8 mouse cellular contexts compared by ENCODE assay signal in the genomic region with DNA sequence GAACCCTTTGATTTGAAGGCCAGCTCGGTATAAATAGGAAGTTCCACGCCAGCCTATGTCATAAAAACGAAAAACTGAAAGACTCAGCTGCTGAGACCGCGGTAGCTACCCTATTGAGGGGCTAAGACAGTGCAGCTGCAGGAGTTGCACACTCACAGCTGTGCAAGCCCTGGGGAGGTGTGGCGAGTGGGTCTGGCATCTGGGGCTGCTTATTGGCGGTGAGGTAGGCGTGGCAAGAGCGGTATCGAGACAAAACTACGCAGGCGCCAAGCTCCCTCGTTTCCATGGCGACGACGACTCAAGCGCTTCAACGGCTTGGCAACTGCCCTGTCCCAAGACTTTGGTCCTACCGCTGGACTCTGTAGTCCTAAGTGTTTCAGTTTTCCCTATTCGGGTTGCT. TPM values are rescaled to one million over a fixed set of nuclear protein-coding genes. Genes with fewer than 3 reads are reported as not detected.
DNase-seq lines count a peak whose midpoint lies in the region; ATAC-seq and TF ChIP-seq lines count a peak whose summit lies in the region.

A gene (plus strand): TSS at position 273 of the 400 bp plus-strand sequence.

- peaks cover 37% of the 10 kb centered on the region for H3K4me1 ChIP-seq in heart, embryonic 12.5 days (replicated peaks)
- peaks cover 52% of the 10 kb centered on the region for H3K4me1 ChIP-seq in kidney, embryonic 15.5 days
- H3K4me1 ChIP-seq in midbrain, postnatal 0 days (ENCODE audit: insufficient read depth, low read length) = peaks cover 11% of the 10 kb centered on the region; the same call in 1 of the 2 replicates

- H3K9me3 ChIP-seq in heart, embryonic 12.5 days (replicated peaks) = no peaks in the 10 kb centered on the region
- H3K9me3 ChIP-seq in kidney, embryonic 15.5 days (replicated peaks) = no peaks in the 10 kb centered on the region
- no peaks in the 10 kb centered on the region for H3K9me3 ChIP-seq in midbrain, postnatal 0 days (ENCODE audit: low read length)

- H3K36me3 ChIP-seq in heart, embryonic 12.5 days = peaks cover 21% of the 10 kb centered on the region
- peaks cover 24% of the 10 kb centered on the region for H3K36me3 ChIP-seq in kidney, embryonic 15.5 days
- H3K36me3 ChIP-seq in midbrain, postnatal 0 days (ENCODE audit: insufficient read depth, low read length) = peaks cover 14% of the 10 kb centered on the region

- DNase-seq in urinary bladder, adult 18-20 months (ENCODE audit: low spot score in 2 of 2) = peak; percentile 58 to 79
- DNase-seq in urinary bladder, postnatal 10 days (ENCODE audit: low spot score) = no peak
- peak; percentile 82 for DNase-seq in fibroblast of lung, adult 2 months (ENCODE audit: low read depth)
- peak; percentile 89 for DNase-seq in liver
- peak; percentile 95 for DNase-seq in midbrain, postnatal 0 days (ENCODE audit: low spot score)
- DNase-seq in spleen, postnatal 36 days (ENCODE audit: low spot score in 2 of 2) = peak; percentile 82 to 87

- H3K9ac ChIP-seq in heart, embryonic 12.5 days = no peak within 1 kb of the TSS; the same call in 1 of the 2 replicates
- H3K9ac ChIP-seq in kidney, embryonic 15.5 days = no peak within 1 kb of the TSS
- 0 out of 2 replicates have a peak within 1 kb of the TSS, but pooled peaks have one; percentile 19 for H3K9ac ChIP-seq in midbrain, postnatal 0 days (replicated peaks; ENCODE audit: low read length, poor library complexity, severe bottlenecking)

- WGBS in heart, embryonic 12.5 days = 5% methylated on average over 20 of the region's 20 CpGs
- WGBS in kidney, embryonic 15.5 days = 3% methylated on average over 20 of the region's 20 CpGs
- 3% methylated on average over 20 of the region's 20 CpGs for WGBS in midbrain, postnatal 0 days

- peak; percentile 67 for ATAC-seq in heart, embryonic 12.5 days (ENCODE audit: insufficient number of reproducible peaks, low FRiP score)
- ATAC-seq in kidney, embryonic 15.5 days (replicated peaks; ENCODE audit: low FRiP score) = peak; percentile 57
- ATAC-seq in midbrain, postnatal 0 days (ENCODE audit: low FRiP score) = peak; percentile 50

- peaks cover 31% of the 10 kb centered on the region for H3K27me3 ChIP-seq in heart, embryonic 12.5 days (replicated peaks)
- no peaks in the 10 kb centered on the region; the same call in 1 of the 2 replicates for H3K27me3 ChIP-seq in kidney, embryonic 15.5 days
- H3K27me3 ChIP-seq in midbrain, postnatal 0 days (ENCODE audit: insufficient read depth, low read length) = peaks cover 20% of the 10 kb centered on the region

- H3K4me3 ChIP-seq in heart, embryonic 12.5 days = peak within 1 kb of the TSS; percentile 2; the same call in 1 of the 2 replicates
- peak within 1 kb of the TSS; percentile 19 for H3K4me3 ChIP-seq in kidney, embryonic 15.5 days (replicated peaks)
- peak within 1 kb of the TSS; percentile 22 for H3K4me3 ChIP-seq in midbrain, postnatal 0 days (ENCODE audit: low read depth, low read length)

- no peak for TF ChIP-seq CTCF in midbrain, postnatal 0 days (IDR thresholded peaks at IDR 0.05)

- H3K4me2 ChIP-seq in heart, embryonic 12.5 days = peak within 1 kb of the TSS; percentile 49
- H3K4me2 ChIP-seq in kidney, embryonic 15.5 days = peak within 1 kb of the TSS; percentile 54
- H3K4me2 ChIP-seq in midbrain, postnatal 0 days (ENCODE audit: low read depth, low read length, poor library complexity, severe bottlenecking) = peak within 1 kb of the TSS; percentile 57

- H3K27ac ChIP-seq in heart, embryonic 12.5 days (ENCODE audit: poor library complexity, severe bottlenecking) = no peak within 1 kb of the TSS
- H3K27ac ChIP-seq in kidney, embryonic 15.5 days = peak within 1 kb of the TSS; percentile 63
- peak within 1 kb of the TSS; percentile 19; the same call in 1 of the 2 replicates for H3K27ac ChIP-seq in midbrain, postnatal 0 days (ENCODE audit: low read depth, low read length)

RNA-seq across cellular contexts. Expression of the gene that starts here (rescaled TPM):
- polyA plus RNA-seq in heart, embryonic 12.5 days (2016; fragmentation: Nextera tagmentation; extraction: Ambion mirVana) = 0.22 and 0.35 TPM in 2 replicates
- 1.2 and 2.9 TPM in 2 replicates for polyA plus RNA-seq in kidney, embryonic 15.5 days (2015; fragmentation: Nextera tagmentation; extraction: Ambion mirVana)
- 3.3 and 4.2 TPM in 2 replicates for total RNA-seq in midbrain, postnatal 0 days (2014; rRNA removed)
- polyA plus RNA-seq in midbrain, postnatal 0 days (2015; fragmentation: Nextera tagmentation; extraction: Ambion mirVana) = 4.9 and 5.0 TPM in 2 replicates

Comparison
In these comparisons a context has a peak if more than half of its experiments do, and no peak if none do; other contexts are left out.
1. Peak in ATAC-seq, H3K4me3 ChIP-seq and H3K4me2 ChIP-seq in heart, embryonic 12.5 days; RNA of the gene not detected or under 1 TPM.